Mouse (Mus musculus) E14TG2a.4 (cell line): Measurements from ENCODE around the gene Ucp1.

Experiments used
- CTCF ChIP-seq: conservative IDR thresholded peaks from 2 replicates; pipeline ENCODE4 v1.5.1; 2014; ENCODE audit warnings: low read length
- NANOG ChIP-seq: IDR thresholded peaks from 2 replicates; pipeline ENCODE4 v1.6.1; 2014; ENCODE audit warnings: borderline replicate concordance, low read length, mixed read lengths
- POU5F1 ChIP-seq: IDR thresholded peaks from 2 replicates; pipeline ENCODE4 v1.6.1; 2014; ENCODE audit warnings: low read length, borderline replicate concordance

DNA sequence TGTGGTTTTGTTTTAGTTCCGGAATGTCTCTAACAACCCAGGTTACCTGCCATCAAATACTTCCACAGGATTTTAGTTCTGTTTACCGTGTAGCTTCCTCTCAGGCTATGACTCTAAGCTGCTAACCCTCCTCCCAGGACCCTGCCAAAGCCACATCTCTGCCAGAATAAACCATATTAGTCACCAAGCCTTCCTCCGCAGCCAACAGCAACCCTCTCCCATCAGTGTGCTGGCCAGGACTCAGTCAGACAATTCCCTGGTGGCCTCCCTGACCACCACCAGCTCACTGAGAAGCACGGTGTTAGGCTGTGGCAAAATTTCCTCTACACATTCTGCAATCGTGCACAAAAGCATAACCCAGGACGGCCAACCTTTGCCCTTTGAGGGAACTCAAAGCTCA, 11.7 kb upstream of the Ucp1 start:
- TF ChIP-seq CTCF (no peak), NANOG (no peak), POU5F1 (no peak)
